ENCODE assay signal across 28 mouse cellular contexts in the genomic region with DNA sequence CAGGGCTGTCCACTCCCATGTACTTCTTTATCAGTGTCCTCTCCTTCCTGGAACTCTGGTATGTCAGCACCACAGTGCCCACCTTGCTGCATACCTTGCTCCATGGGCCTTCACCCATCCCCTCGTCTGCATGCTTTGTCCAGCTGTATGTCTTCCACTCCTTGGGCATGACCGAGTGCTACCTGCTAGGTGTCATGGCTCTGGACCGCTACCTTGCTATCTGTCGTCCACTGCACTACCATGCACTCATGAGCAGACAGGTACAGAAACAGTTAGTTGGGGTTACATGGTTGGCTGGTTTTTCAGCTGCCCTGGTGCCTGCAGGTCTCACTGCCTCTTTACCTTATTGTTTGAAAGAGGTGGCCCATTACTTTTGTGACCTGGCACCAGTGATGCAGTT. TPM values are rescaled to one million over a fixed set of nuclear protein-coding genes. Genes with fewer than 3 reads are reported as not detected.
"Had no signal": no experiment of that assay in that cellular context is flagged by ENCODE, and none has a peak within 500 bp of the region (broad histone marks: within the 10 kb centered on the region; RNA-seq: fewer than 3 reads in every experiment).

No protein-coding gene starts in this region.

- H3K36me3 ChIP-seq: limb, embryonic 12.5 days; limb, embryonic 15.5 days; midbrain, embryonic 12.5 days; midbrain, embryonic 15.5 days; neural tube, embryonic 13.5 days; stomach, embryonic 15.5 days had no signal

- H3K27me3 ChIP-seq: limb, embryonic 12.5 days; limb, embryonic 15.5 days; midbrain, embryonic 12.5 days; midbrain, embryonic 15.5 days; neural tube, embryonic 13.5 days; stomach, embryonic 15.5 days had no signal

- H3K4me1 ChIP-seq: limb, embryonic 12.5 days; limb, embryonic 15.5 days; midbrain, embryonic 12.5 days; midbrain, embryonic 15.5 days; neural tube, embryonic 13.5 days; stomach, embryonic 15.5 days had no signal

- ATAC-seq: liver, postnatal 0 days; lung, postnatal 0 days; midbrain, embryonic 15.5 days had no signal

- H3K9ac ChIP-seq: limb, embryonic 12.5 days; limb, embryonic 15.5 days; liver, embryonic 14.5 days; liver, postnatal 0 days; lung, embryonic 14.5 days; midbrain, embryonic 12.5 days; midbrain, embryonic 15.5 days; neural tube, embryonic 13.5 days; stomach, embryonic 15.5 days had no signal

- H3K9me3 ChIP-seq: limb, embryonic 12.5 days; limb, embryonic 15.5 days; midbrain, embryonic 12.5 days; midbrain, embryonic 15.5 days; neural tube, embryonic 13.5 days; stomach, embryonic 15.5 days had no signal

- H3K4me2 ChIP-seq: limb, embryonic 12.5 days; limb, embryonic 15.5 days; liver, embryonic 11.5 days; lung, embryonic 14.5 days; midbrain, embryonic 12.5 days; midbrain, embryonic 15.5 days; neural tube, embryonic 13.5 days; stomach, embryonic 15.5 days had no signal

- DNase-seq: kidney, adult 9 months; kidney, postnatal 14 days; kidney, postnatal 4 days; left cerebral cortex, postnatal 4 days; liver, postnatal 0 days; lung, embryonic 14.5 days; thymus, postnatal 25 days had no signal

- H3K4me3 ChIP-seq: limb, embryonic 12.5 days; limb, embryonic 15.5 days; midbrain, embryonic 12.5 days; midbrain, embryonic 15.5 days; myocyte; neural tube, embryonic 13.5 days; stomach, embryonic 15.5 days had no signal

- H3K27ac ChIP-seq: limb, embryonic 12.5 days; limb, embryonic 15.5 days; liver, embryonic 14.5 days; macrophage; midbrain, embryonic 12.5 days; midbrain, embryonic 15.5 days; neural tube, embryonic 13.5 days; stomach, embryonic 15.5 days had no signal

RNA-seq across cellular contexts. Expression of a gene that starts 1.5 kb away (rescaled TPM):
- total RNA-seq: layer of hippocampus, adult 18-20 months; layer of hippocampus, postnatal 14 days; left cerebral cortex, adult 8-10 months; left cerebral cortex, postnatal 14 days; left cerebral cortex, postnatal 4 days had no signal
- polyA plus RNA-seq: kidney, embryonic 16.5 days; limb, embryonic 12.5 days; limb, embryonic 15.5 days; liver, embryonic 11.5 days; liver, embryonic 14.5 days; liver, postnatal 0 days; lung, embryonic 14.5 days; lung, postnatal 0 days; macrophage; midbrain, embryonic 12.5 days; midbrain, embryonic 15.5 days; myocyte; neural tube, embryonic 13.5 days; stomach, embryonic 15.5 days; thymus, postnatal 0 days; urinary bladder, adult 2 months had no signal

RNA-seq across cellular contexts. Expression of a gene that starts 10.0 kb away (rescaled TPM):
- total RNA-seq: layer of hippocampus, adult 18-20 months; layer of hippocampus, postnatal 14 days; left cerebral cortex, adult 8-10 months; left cerebral cortex, postnatal 14 days; left cerebral cortex, postnatal 4 days had no signal
- polyA plus RNA-seq: limb, embryonic 12.5 days; lung, embryonic 14.5 days; lung, postnatal 0 days; midbrain, embryonic 12.5 days; midbrain, embryonic 15.5 days; myocyte; neural tube, embryonic 13.5 days had no signal

RNA-seq across cellular contexts. Expression of a gene that starts 15.9 kb away (rescaled TPM):
- total RNA-seq: layer of hippocampus, adult 18-20 months; layer of hippocampus, postnatal 14 days; left cerebral cortex, adult 8-10 months; left cerebral cortex, postnatal 14 days; left cerebral cortex, postnatal 4 days; megakaryocyte, adult 5-6 weeks had no signal
- polyA plus RNA-seq: kidney, embryonic 16.5 days; limb, embryonic 12.5 days; limb, embryonic 15.5 days; liver, embryonic 11.5 days; liver, embryonic 14.5 days; liver, postnatal 0 days; lung, embryonic 14.5 days; lung, postnatal 0 days; macrophage; midbrain, embryonic 12.5 days; midbrain, embryonic 15.5 days; myocyte; neural tube, embryonic 13.5 days; small intestine, adult 2 months; spleen, adult 2 months; stomach, embryonic 15.5 days; thymus, postnatal 0 days; urinary bladder, adult 2 months had no signal

RNA-seq across cellular contexts. Expression of a gene that starts 18.9 kb away (rescaled TPM):
- total RNA-seq: layer of hippocampus, adult 18-20 months; left cerebral cortex, adult 8-10 months; left cerebral cortex, postnatal 14 days; left cerebral cortex, postnatal 4 days had no signal
- polyA plus RNA-seq: neural tube, embryonic 13.5 days had no signal

RNA-seq across cellular contexts. Expression of a gene that starts 33.6 kb away (rescaled TPM):
- total RNA-seq: layer of hippocampus, adult 18-20 months; layer of hippocampus, postnatal 14 days; left cerebral cortex, adult 8-10 months; left cerebral cortex, postnatal 14 days; left cerebral cortex, postnatal 4 days; megakaryocyte, adult 5-6 weeks had no signal
- polyA plus RNA-seq: kidney, embryonic 16.5 days; limb, embryonic 12.5 days; limb, embryonic 15.5 days; liver, embryonic 11.5 days; liver, embryonic 14.5 days; liver, postnatal 0 days; lung, embryonic 14.5 days; lung, postnatal 0 days; macrophage; midbrain, embryonic 12.5 days; midbrain, embryonic 15.5 days; myocyte; neural tube, embryonic 13.5 days; small intestine, adult 2 months; spleen, adult 2 months; stomach, embryonic 15.5 days; thymus, postnatal 0 days; urinary bladder, adult 2 months had no signal
